11 mouse cellular contexts compared by ENCODE assay signal in the genomic region with DNA sequence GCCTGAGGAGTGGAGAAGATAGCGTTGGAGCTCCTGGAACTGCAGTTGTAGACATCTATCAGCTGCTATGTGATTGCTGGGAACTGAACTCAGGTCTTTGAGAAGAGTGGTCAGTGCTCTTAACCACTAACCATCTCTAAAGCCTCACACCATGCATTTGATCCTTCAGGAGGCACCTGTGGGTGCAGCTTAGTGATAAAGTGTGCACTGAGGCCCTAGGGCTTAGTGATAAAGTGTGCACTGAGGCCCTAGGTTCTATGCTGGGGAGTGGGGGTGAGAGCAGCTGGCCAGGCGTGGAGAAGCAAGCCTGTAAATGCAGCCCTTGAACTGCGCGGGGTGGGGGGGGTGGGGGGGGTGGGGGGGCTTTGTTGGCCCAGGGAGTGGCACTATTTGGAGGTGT. TPM values are rescaled to one million over a fixed set of nuclear protein-coding genes. Genes with fewer than 3 reads are reported as not detected.
DNase-seq lines count a peak whose midpoint lies in the region; ATAC-seq and TF ChIP-seq lines count a peak whose summit lies in the region.
"Had no signal": no experiment of that assay in that cellular context is flagged by ENCODE, and none has a peak within 500 bp of the region (broad histone marks: within the 10 kb centered on the region; RNA-seq: fewer than 3 reads in every experiment).

No protein-coding gene starts in this region.

- peaks cover 8% of the 10 kb centered on the region for H3K4me1 ChIP-seq in forebrain, embryonic 16.5 days (replicated peaks; ENCODE audit: control insufficient read depth, insufficient read depth, low read length)
- peaks cover 11% of the 10 kb centered on the region; the same call in 1 of the 2 replicates for H3K4me1 ChIP-seq in forebrain, embryonic 12.5 days
- peaks cover 46% of the 10 kb centered on the region for H3K4me1 ChIP-seq in liver, embryonic 11.5 days (replicated peaks; ENCODE audit: control insufficient read depth, insufficient read depth, low read length)
- H3K4me1 ChIP-seq in stomach, embryonic 16.5 days (ENCODE audit: control insufficient read depth, insufficient read depth, low read length) = peaks cover 19% of the 10 kb centered on the region

- H3K9me3 ChIP-seq in forebrain, embryonic 16.5 days (ENCODE audit: control insufficient read depth, low read length) = no peaks in the 10 kb centered on the region
- H3K9me3 ChIP-seq in forebrain, embryonic 12.5 days = no peaks in the 10 kb centered on the region
- H3K9me3 ChIP-seq in liver, embryonic 11.5 days (ENCODE audit: control insufficient read depth, low read length) = no peaks in the 10 kb centered on the region
- H3K9me3 ChIP-seq in stomach, embryonic 16.5 days (replicated peaks; ENCODE audit: control insufficient read depth, low read length) = no peaks in the 10 kb centered on the region

- no peak for ATAC-seq in forebrain, embryonic 16.5 days
- ATAC-seq in forebrain, embryonic 12.5 days (ENCODE audit: low FRiP score) = no peak
- peak; percentile 91 for ATAC-seq in liver, embryonic 11.5 days (replicated peaks; ENCODE audit: low FRiP score)
- ATAC-seq in stomach, embryonic 16.5 days (ENCODE audit: insufficient read depth, low FRiP score) = no peak

- H3K4me3 ChIP-seq in forebrain, embryonic 16.5 days (replicated peaks; ENCODE audit: low read length) = no peak overlapping the region
- no peak overlapping the region for H3K4me3 ChIP-seq in forebrain, embryonic 12.5 days (replicated peaks)
- no peak overlapping the region for H3K4me3 ChIP-seq in layer of hippocampus, adult 2 months
- 0 out of 2 replicates have a peak overlapping the region, but pooled peaks have one; percentile 11 for H3K4me3 ChIP-seq in liver, embryonic 11.5 days (ENCODE audit: low read depth, low read length)
- H3K4me3 ChIP-seq in stomach, embryonic 16.5 days (replicated peaks; ENCODE audit: low read length) = no peak overlapping the region

- WGBS in forebrain, embryonic 16.5 days = 71% methylated on average over 2 of the region's 4 CpGs
- 70% methylated on average over 1 of the region's 4 CpGs for WGBS in forebrain, embryonic 12.5 days
- 28% methylated on average over 1 of the region's 4 CpGs for WGBS in liver, embryonic 11.5 days
- 44% methylated on average over 4 of the region's 4 CpGs for WGBS in stomach, embryonic 16.5 days

- no peaks in the 10 kb centered on the region for H3K27me3 ChIP-seq in forebrain, embryonic 16.5 days (replicated peaks; ENCODE audit: control insufficient read depth, insufficient read depth, low read length)
- H3K27me3 ChIP-seq in forebrain, embryonic 12.5 days = no peaks in the 10 kb centered on the region
- H3K27me3 ChIP-seq in liver, embryonic 11.5 days (replicated peaks; ENCODE audit: control insufficient read depth, insufficient read depth, low read length) = no peaks in the 10 kb centered on the region
- no peaks in the 10 kb centered on the region for H3K27me3 ChIP-seq in stomach, embryonic 16.5 days (ENCODE audit: control insufficient read depth, insufficient read depth, low read length)

- H3K4me2 ChIP-seq in forebrain, embryonic 16.5 days (ENCODE audit: low read length) = no peak overlapping the region
- no peak overlapping the region for H3K4me2 ChIP-seq in forebrain, embryonic 12.5 days
- H3K4me2 ChIP-seq in liver, embryonic 11.5 days = peak overlapping the region; percentile 56
- no peak overlapping the region for H3K4me2 ChIP-seq in stomach, embryonic 16.5 days (ENCODE audit: low read depth, low read length)
- H3K4me2 ChIP-seq: midbrain, embryonic 11.5 days had no signal

- H3K27ac ChIP-seq in forebrain, embryonic 16.5 days (ENCODE audit: low read length) = peak overlapping the region; percentile 37
- H3K27ac ChIP-seq in forebrain, embryonic 12.5 days = no peak overlapping the region
- peak overlapping the region; percentile 46; the same call in 1 of the 2 replicates for H3K27ac ChIP-seq in layer of hippocampus, adult 2 months
- H3K27ac ChIP-seq in liver, embryonic 11.5 days (ENCODE audit: low read depth, low read length) = peak overlapping the region; percentile 95
- peak overlapping the region; percentile 66 for H3K27ac ChIP-seq in stomach, embryonic 16.5 days (ENCODE audit: low read length)

- H3K36me3 ChIP-seq in forebrain, embryonic 16.5 days (ENCODE audit: control insufficient read depth, insufficient read depth) = 0 out of 2 replicates have a peak, but pooled peaks cover 2% of the 10 kb centered on the region
- peaks cover 5% of the 10 kb centered on the region for H3K36me3 ChIP-seq in forebrain, embryonic 12.5 days (replicated peaks)
- H3K36me3 ChIP-seq in liver, embryonic 11.5 days (ENCODE audit: control insufficient read depth, insufficient read depth, low read length) = peaks cover 8% of the 10 kb centered on the region; the same call in 1 of the 2 replicates
- no peaks in the 10 kb centered on the region for H3K36me3 ChIP-seq in stomach, embryonic 16.5 days (ENCODE audit: control insufficient read depth, insufficient read depth, low read length)

- H3K9ac ChIP-seq in forebrain, embryonic 16.5 days (replicated peaks; ENCODE audit: low read depth, low read length) = no peak overlapping the region
- no peak overlapping the region for H3K9ac ChIP-seq in forebrain, embryonic 12.5 days
- peak overlapping the region; percentile 42 for H3K9ac ChIP-seq in liver, embryonic 11.5 days (ENCODE audit: low read depth, low read length)
- no peak overlapping the region for H3K9ac ChIP-seq in stomach, embryonic 16.5 days (ENCODE audit: low read length)

- no peak for DNase-seq in layer of hippocampus, adult 2 months (ENCODE audit: low spot score in 2 of 2)
- no peak for DNase-seq in layer of hippocampus, adult 9-10 months (ENCODE audit: low spot score)
- no peak for DNase-seq in liver, embryonic 11.5 days (ENCODE audit: low spot score)
- no peak for DNase-seq in MN1 (ENCODE audit: low spot score)
- no peak for DNase-seq in retina, embryonic 14.5 days (ENCODE audit: low spot score)

- no peak for TF ChIP-seq CTCF in layer of hippocampus, adult 2 months (conservative IDR thresholded peaks at IDR 0.05)

RNA-seq across cellular contexts. Expression of gene Opa3, which starts 11.9 kb away (rescaled TPM):
- polyA plus RNA-seq in forebrain, embryonic 16.5 days (2015; fragmentation: Nextera tagmentation; extraction: Ambion mirVana) = 43.5 and 43.8 TPM in 2 replicates
- 45.5 and 48.3 TPM in 2 replicates for polyA plus RNA-seq in forebrain, embryonic 12.5 days (2016; fragmentation: Nextera tagmentation; extraction: Ambion mirVana)
- total RNA-seq in layer of hippocampus, adult 2 months (2021) = 10 to 100 TPM; 37.4 to 38.7 TPM
- 31.6 and 33.9 TPM in 2 replicates for polyA plus RNA-seq in liver, embryonic 11.5 days (2014; fragmentation: Nextera tagmentation; extraction: Ambion mirVana)
- polyA plus RNA-seq in stomach, embryonic 16.5 days (2015; fragmentation: Nextera tagmentation; extraction: Ambion mirVana) = 33.0 and 34.5 TPM in 2 replicates

RNA-seq across cellular contexts. Expression of gene Gpr4, which starts 27.6 kb away (rescaled TPM):
- polyA plus RNA-seq in forebrain, embryonic 16.5 days (2015; fragmentation: Nextera tagmentation; extraction: Ambion mirVana) = 2.5 and 2.7 TPM in 2 replicates
- polyA plus RNA-seq in forebrain, embryonic 12.5 days (2016; fragmentation: Nextera tagmentation; extraction: Ambion mirVana) = 1.6 and 1.7 TPM in 2 replicates
- total RNA-seq in layer of hippocampus, adult 2 months (2021) = 1 to 10 TPM; 1.6 to 2.5 TPM
- polyA plus RNA-seq in liver, embryonic 11.5 days (2014; fragmentation: Nextera tagmentation; extraction: Ambion mirVana) = 1.4 and 1.9 TPM in 2 replicates
- polyA plus RNA-seq in stomach, embryonic 16.5 days (2015; fragmentation: Nextera tagmentation; extraction: Ambion mirVana) = 1.4 and 1.7 TPM in 2 replicates

RNA-seq across cellular contexts. Expression of gene Vasp, which starts 31.6 kb away (rescaled TPM):
- 38.0 and 40.3 TPM in 2 replicates for polyA plus RNA-seq in forebrain, embryonic 16.5 days (2015; fragmentation: Nextera tagmentation; extraction: Ambion mirVana)
- polyA plus RNA-seq in forebrain, embryonic 12.5 days (2016; fragmentation: Nextera tagmentation; extraction: Ambion mirVana) = 42.4 and 43.0 TPM in 2 replicates
- 10 to 100 TPM; 15.7 to 17.1 TPM for total RNA-seq in layer of hippocampus, adult 2 months (2021)
- 85.9 and 87.5 TPM in 2 replicates for polyA plus RNA-seq in liver, embryonic 11.5 days (2014; fragmentation: Nextera tagmentation; extraction: Ambion mirVana)
- polyA plus RNA-seq in stomach, embryonic 16.5 days (2015; fragmentation: Nextera tagmentation; extraction: Ambion mirVana) = 77.8 and 85.6 TPM in 2 replicates

RNA-seq across cellular contexts. Expression of gene Ppm1n, which starts 39.9 kb away (rescaled TPM):
- polyA plus RNA-seq in forebrain, embryonic 16.5 days (2015; fragmentation: Nextera tagmentation; extraction: Ambion mirVana) = 0.39 and 0.61 TPM in 2 replicates
- polyA plus RNA-seq in forebrain, embryonic 12.5 days (2016; fragmentation: Nextera tagmentation; extraction: Ambion mirVana) = 0.19 TPM in 1 of 2 replicates, not detected in the other
- total RNA-seq in layer of hippocampus, adult 2 months (2021) = not detected
- polyA plus RNA-seq in liver, embryonic 11.5 days (2014; fragmentation: Nextera tagmentation; extraction: Ambion mirVana) = not detected in 2 replicates
- 0.17 TPM in 1 of 2 replicates, not detected in the other for polyA plus RNA-seq in stomach, embryonic 16.5 days (2015; fragmentation: Nextera tagmentation; extraction: Ambion mirVana)
- total RNA-seq: adrenal gland, adult 8-10 months; liver, adult 2 months had no signal

RNA-seq across cellular contexts. Expression of gene Rtn2, which starts 42.4 kb away (rescaled TPM):
- polyA plus RNA-seq in forebrain, embryonic 16.5 days (2015; fragmentation: Nextera tagmentation; extraction: Ambion mirVana) = 127 and 128 TPM in 2 replicates
- 70.3 and 74.1 TPM in 2 replicates for polyA plus RNA-seq in forebrain, embryonic 12.5 days (2016; fragmentation: Nextera tagmentation; extraction: Ambion mirVana)
- total RNA-seq in layer of hippocampus, adult 2 months (2021) = 10 to 100 TPM; 90.3 to 92.7 TPM
- 8.2 and 11.1 TPM in 2 replicates for polyA plus RNA-seq in liver, embryonic 11.5 days (2014; fragmentation: Nextera tagmentation; extraction: Ambion mirVana)
- polyA plus RNA-seq in stomach, embryonic 16.5 days (2015; fragmentation: Nextera tagmentation; extraction: Ambion mirVana) = 14.8 and 21.7 TPM in 2 replicates
